In genomic region chr14:33959341-33959740, GRCm38 (mm10) we compare ENCODE assay signal across 10 mouse cellular contexts. TPM values are rescaled to one million over a fixed set of nuclear protein-coding genes. Genes with fewer than 3 reads are reported as not detected.
DNase-seq lines count a peak whose midpoint lies in the region; ATAC-seq and TF ChIP-seq lines count a peak whose summit lies in the region.
"Had no signal": no experiment of that assay in that cellular context is flagged by ENCODE, and none has a peak within 500 bp of the region (broad histone marks: within the 10 kb centered on the region; RNA-seq: fewer than 3 reads in every experiment).

No protein-coding gene starts in this region.

- no peaks in the 10 kb centered on the region for H3K27me3 ChIP-seq in kidney, adult 2 months (replicated peaks; ENCODE audit: control insufficient read depth, insufficient read depth, low read length)
- H3K27me3 ChIP-seq in kidney, embryonic 15.5 days: 0 out of 2 replicates have a peak, but pooled peaks cover 6% of the 10 kb centered on the region
- H3K27me3 ChIP-seq in forebrain, postnatal 0 days (ENCODE audit: insufficient read depth, low read length): no peaks in the 10 kb centered on the region

- H3K4me3 ChIP-seq in kidney, adult 2 months (ENCODE audit: insufficient read depth, low read depth, low read length): no peak overlapping the region
- no peak overlapping the region for H3K4me3 ChIP-seq in kidney, embryonic 15.5 days (replicated peaks)
- no peak overlapping the region for H3K4me3 ChIP-seq in ES-E14 (ENCODE audit: insufficient read depth in 1 of 2, low read depth in 1 of 2, low read length in 2 of 2, poor library complexity in 1 of 2, severe bottlenecking in 1 of 2)
- no peak overlapping the region for H3K4me3 ChIP-seq in forebrain, postnatal 0 days (ENCODE audit: low read depth, low read length)
- H3K4me3 ChIP-seq: embryonic facial prominence, embryonic 13.5 days had no signal

- H3K4me2 ChIP-seq in kidney, embryonic 15.5 days: no peak overlapping the region
- H3K4me2 ChIP-seq in forebrain, postnatal 0 days (ENCODE audit: low read depth): no peak overlapping the region
- H3K4me2 ChIP-seq: embryonic facial prominence, embryonic 13.5 days had no signal

- no peaks in the 10 kb centered on the region for H3K36me3 ChIP-seq in kidney, adult 2 months (ENCODE audit: control insufficient read depth, insufficient read depth, low read length)
- H3K36me3 ChIP-seq in kidney, embryonic 15.5 days: no peaks in the 10 kb centered on the region
- H3K36me3 ChIP-seq in ES-E14 (ENCODE audit: control insufficient read depth, insufficient read depth, low read length, poor library complexity, severe bottlenecking): no peaks in the 10 kb centered on the region
- H3K36me3 ChIP-seq in forebrain, postnatal 0 days (ENCODE audit: insufficient read depth): no peaks in the 10 kb centered on the region
- H3K36me3 ChIP-seq: embryonic facial prominence, embryonic 13.5 days had no signal

- DNase-seq in kidney, adult 2 months: peak; percentile 36
- peak; percentile 47 for DNase-seq in ES-E14 (ENCODE audit: low read depth, low spot score)
- peak; percentile 70 for DNase-seq in forebrain, postnatal 0 days
- DNase-seq in layer of hippocampus, postnatal 14 days (ENCODE audit: low spot score in 2 of 2): peak; percentile 58 to 70
- peak; percentile 78 for DNase-seq in retina, postnatal 1 day

- no peak for ATAC-seq in kidney, embryonic 15.5 days (replicated peaks; ENCODE audit: low FRiP score)
- ATAC-seq in cerebellum, adult (ENCODE audit: insufficient number of reproducible peaks, low FRiP score, low TSS enrichment): peak; percentile 51; the same call in 1 of the 2 replicates
- ATAC-seq in forebrain, postnatal 0 days: 0 out of 2 replicates have a peak, but pooled peaks have one; percentile 34
- ATAC-seq in erythroblast, adult 5-6 weeks (replicated peaks; ENCODE audit: low FRiP score, poor library complexity, severe bottlenecking): no peak

- TF ChIP-seq POLR2A in kidney, adult 2 months (IDR thresholded peaks at IDR 0.05; ENCODE audit: low read depth, low read length): no peak

- H3K9ac ChIP-seq in kidney, embryonic 15.5 days: no peak overlapping the region
- no peak overlapping the region for H3K9ac ChIP-seq in ES-E14 (ENCODE audit: insufficient read depth, low read depth, low read length, poor library complexity, severe bottlenecking)
- no peak overlapping the region for H3K9ac ChIP-seq in forebrain, postnatal 0 days
- H3K9ac ChIP-seq: embryonic facial prominence, embryonic 13.5 days had no signal

- no peak overlapping the region for H3K27ac ChIP-seq in kidney, adult 2 months (ENCODE audit: insufficient read depth, low read depth, low read length)
- H3K27ac ChIP-seq in kidney, embryonic 15.5 days: no peak overlapping the region
- no peak overlapping the region for H3K27ac ChIP-seq in ES-E14 (ENCODE audit: insufficient read depth, low read depth, low read length, poor library complexity, severe bottlenecking)
- H3K27ac ChIP-seq in forebrain, postnatal 0 days (ENCODE audit: low read depth, low read length): no peak overlapping the region
- H3K27ac ChIP-seq: embryonic facial prominence, embryonic 13.5 days had no signal

- no peaks in the 10 kb centered on the region for H3K9me3 ChIP-seq in kidney, embryonic 15.5 days (replicated peaks)
- H3K9me3 ChIP-seq in ES-E14 (ENCODE audit: control insufficient read depth, insufficient read depth, low read depth, low read length): no peaks in the 10 kb centered on the region
- no peaks in the 10 kb centered on the region for H3K9me3 ChIP-seq in forebrain, postnatal 0 days (ENCODE audit: low read length)
- H3K9me3 ChIP-seq: embryonic facial prominence, embryonic 13.5 days had no signal

- TF ChIP-seq CTCF in kidney, adult 2 months (conservative IDR thresholded peaks at IDR 0.05; ENCODE audit: insufficient read depth, insufficient read length, low read depth, low read length): peak; percentile 67
- TF ChIP-seq CTCF in forebrain, postnatal 0 days (IDR thresholded peaks at IDR 0.05; ENCODE audit: low read depth): peak; percentile 77

- WGBS in kidney, adult 2 months: 11% methylated on average over 9 of the region's 9 CpGs
- WGBS in kidney, embryonic 15.5 days: 15% methylated on average over 9 of the region's 9 CpGs
- WGBS in forebrain, postnatal 0 days: 16% methylated on average over 9 of the region's 9 CpGs

- in situ Hi-C loops in ES-E14 (cut with MboI; ENCODE audit: low sequenced_read_pairs in 2 of 2, unreplicated experiment in 2 of 2): no loop called here

- H3K4me1 ChIP-seq in kidney, adult 2 months (ENCODE audit: control insufficient read depth, insufficient read depth, low read length): no peaks in the 10 kb centered on the region
- H3K4me1 ChIP-seq in kidney, embryonic 15.5 days: no peaks in the 10 kb centered on the region
- no peaks in the 10 kb centered on the region for H3K4me1 ChIP-seq in ES-E14 (ENCODE audit: control insufficient read depth in 2 of 2, insufficient read depth in 2 of 2, low read length in 2 of 2, poor library complexity in 1 of 2)
- no peaks in the 10 kb centered on the region for H3K4me1 ChIP-seq in forebrain, postnatal 0 days (ENCODE audit: insufficient read depth)
- H3K4me1 ChIP-seq: embryonic facial prominence, embryonic 13.5 days had no signal

TF ChIP-seq in ES-E14, 5 proteins besides CTCF, POLR2A, EP300 and RAD21:
- TF ChIP-seq HCFC1 (IDR thresholded peaks at IDR 0.05; ENCODE audit: borderline replicate concordance, insufficient read depth, low read length) (no peak), CHD2 (IDR thresholded peaks at IDR 0.05; ENCODE audit: low read depth, low read length) (no peak), ZC3H11A (IDR thresholded peaks at IDR 0.05; ENCODE audit: borderline replicate concordance, low read depth, low read length) (no peak), ZNF384 (IDR thresholded peaks at IDR 0.05; ENCODE audit: low read depth, low read length) (no peak), MAFK (IDR thresholded peaks at IDR 0.05; ENCODE audit: insufficient read depth, low read depth, low read length) (no peak)

RNA-seq across cellular contexts. Expression of gene Rbp3, which starts 5.5 kb away (rescaled TPM):
- not detected in 2 replicates for polyA plus RNA-seq in kidney, adult 2 months (2012; rRNA removed)
- not detected in 2 replicates for polyA plus RNA-seq in kidney, embryonic 15.5 days (2015; fragmentation: Nextera tagmentation; extraction: Ambion mirVana)
- total RNA-seq in ES-E14 (2012; rRNA removed): not detected in 2 replicates
- total RNA-seq in forebrain, postnatal 0 days (2014; rRNA removed): 0.29 and 0.46 TPM in 2 replicates
- polyA plus RNA-seq in forebrain, postnatal 0 days (2015; fragmentation: Nextera tagmentation; extraction: Ambion mirVana): 0.16 and 0.34 TPM in 2 replicates
- total RNA-seq in layer of hippocampus, postnatal 14 days (2021): under 1 TPM; 0.09 to 0.10 TPM
- total RNA-seq in erythroblast, adult 5-6 weeks (2015; ENCODE audit: low replicate concordance): not detected in 2 replicates
- not detected in 2 replicates for total RNA-seq in erythroblast, adult 5-6 weeks (2017; ENCODE audit: low replicate concordance)
- polyA plus RNA-seq: embryonic facial prominence, embryonic 13.5 days had no signal

RNA-seq across cellular contexts. Expression of gene Gdf2, which starts 18.5 kb away (rescaled TPM):
- not detected in 2 replicates for polyA plus RNA-seq in kidney, adult 2 months (2012; rRNA removed)
- 0.18 TPM in 1 of 2 replicates, not detected in the other for polyA plus RNA-seq in kidney, embryonic 15.5 days (2015; fragmentation: Nextera tagmentation; extraction: Ambion mirVana)
- total RNA-seq in ES-E14 (2012; rRNA removed): not detected in 2 replicates
- 0.05 TPM in 1 of 2 replicates, not detected in the other for total RNA-seq in forebrain, postnatal 0 days (2014; rRNA removed)
- 0.06 TPM in 1 of 2 replicates, not detected in the other for polyA plus RNA-seq in forebrain, postnatal 0 days (2015; fragmentation: Nextera tagmentation; extraction: Ambion mirVana)
- total RNA-seq in layer of hippocampus, postnatal 14 days (2021): not detected
- not detected in 2 replicates for total RNA-seq in erythroblast, adult 5-6 weeks (2015; ENCODE audit: low replicate concordance)
- total RNA-seq in erythroblast, adult 5-6 weeks (2017; ENCODE audit: low replicate concordance): not detected in 2 replicates

RNA-seq across cellular contexts. Expression of gene Zfp488, which starts 19.2 kb away (rescaled TPM):
- not detected in 2 replicates for polyA plus RNA-seq in kidney, adult 2 months (2012; rRNA removed)
- polyA plus RNA-seq in kidney, embryonic 15.5 days (2015; fragmentation: Nextera tagmentation; extraction: Ambion mirVana): 0.04 TPM in 2 replicates
- total RNA-seq in ES-E14 (2012; rRNA removed): not detected in 2 replicates
- 1.3 and 1.8 TPM in 2 replicates for total RNA-seq in forebrain, postnatal 0 days (2014; rRNA removed)
- polyA plus RNA-seq in forebrain, postnatal 0 days (2015; fragmentation: Nextera tagmentation; extraction: Ambion mirVana): 0.36 TPM in 2 replicates
- total RNA-seq in layer of hippocampus, postnatal 14 days (2021): 10 to 100 TPM in 1 of 2 experiments, 1 to 10 TPM in 1; 9.7 to 10.6 TPM
- total RNA-seq in erythroblast, adult 5-6 weeks (2015; ENCODE audit: low replicate concordance): not detected in 2 replicates
- 0.14 TPM in 1 of 2 replicates, not detected in the other for total RNA-seq in erythroblast, adult 5-6 weeks (2017; ENCODE audit: low replicate concordance)
- polyA plus RNA-seq: liver, embryonic 16.5 days had no signal

RNA-seq across cellular contexts. Expression of gene Gdf10, which starts 36.0 kb away (rescaled TPM):
- polyA plus RNA-seq in kidney, adult 2 months (2012; rRNA removed): 8.9 and 11.8 TPM in 2 replicates
- 2.9 and 5.9 TPM in 2 replicates for polyA plus RNA-seq in kidney, embryonic 15.5 days (2015; fragmentation: Nextera tagmentation; extraction: Ambion mirVana)
- 0.05 TPM in 1 of 2 replicates, not detected in the other for total RNA-seq in ES-E14 (2012; rRNA removed)
- total RNA-seq in forebrain, postnatal 0 days (2014; rRNA removed): 6.8 and 8.8 TPM in 2 replicates
- 9.6 and 10.6 TPM in 2 replicates for polyA plus RNA-seq in forebrain, postnatal 0 days (2015; fragmentation: Nextera tagmentation; extraction: Ambion mirVana)
- total RNA-seq in layer of hippocampus, postnatal 14 days (2021): 1 to 10 TPM; 9.3 TPM
- not detected in 2 replicates for total RNA-seq in erythroblast, adult 5-6 weeks (2015; ENCODE audit: low replicate concordance)
- not detected in 2 replicates for total RNA-seq in erythroblast, adult 5-6 weeks (2017; ENCODE audit: low replicate concordance)

RNA-seq across cellular contexts. Expression of gene Gm30083, which starts 55.6 kb away (rescaled TPM):
- not detected in 2 replicates for polyA plus RNA-seq in kidney, adult 2 months (2012; rRNA removed)
- polyA plus RNA-seq in kidney, embryonic 15.5 days (2015; fragmentation: Nextera tagmentation; extraction: Ambion mirVana): not detected in 2 replicates
- total RNA-seq in ES-E14 (2012; rRNA removed): not detected in 2 replicates
- total RNA-seq in forebrain, postnatal 0 days (2014; rRNA removed): not detected in 2 replicates
- polyA plus RNA-seq in forebrain, postnatal 0 days (2015; fragmentation: Nextera tagmentation; extraction: Ambion mirVana): not detected in 2 replicates
- not detected for total RNA-seq in layer of hippocampus, postnatal 14 days (2021)
- not detected in 2 replicates for total RNA-seq in erythroblast, adult 5-6 weeks (2015; ENCODE audit: low replicate concordance)
- total RNA-seq in erythroblast, adult 5-6 weeks (2017; ENCODE audit: low replicate concordance): not detected in 2 replicates
- polyA plus RNA-seq: embryonic facial prominence, embryonic 13.5 days; liver, embryonic 16.5 days had no signal

Comparison
In these comparisons a context has a peak if more than half of its experiments do, and no peak if none do; other contexts are left out.
1. ATAC-seq: peak in cerebellum, adult (single experiment) and forebrain, postnatal 0 days (single experiment); none in kidney, embryonic 15.5 days (single experiment) and erythroblast, adult 5-6 weeks (single experiment).
2. Peak in every context shown above with its lines, with median percentiles within 50 percentile points of each other: DNase-seq.